Mouse (Mus musculus): ENCODE data around the gene Gm20695.

DNA sequence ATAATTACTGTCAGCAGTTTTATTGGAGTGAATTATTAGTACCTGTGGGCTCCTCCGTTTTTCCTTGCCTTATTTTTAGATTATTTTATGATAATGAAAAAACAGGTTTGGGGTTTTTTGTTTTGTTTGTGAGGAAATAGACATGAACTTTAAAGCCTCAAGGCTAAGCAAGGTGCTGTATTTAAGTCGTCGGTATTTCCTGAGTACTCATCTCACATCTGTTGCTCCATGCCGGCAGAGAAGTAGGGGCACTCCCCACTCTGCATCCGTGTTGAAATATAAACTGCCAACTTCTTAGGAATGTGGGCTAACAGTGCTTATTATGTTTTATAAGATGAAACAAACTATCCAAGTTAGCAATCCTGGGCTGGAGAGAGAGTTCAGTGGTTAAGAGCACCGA lies 11.6 kb downstream of the Gm20695 start:
- TF ChIP-seq POLR2A (IDR thresholded peaks at IDR 0.05; ENCODE audit: low read depth, low read length), result no peak
- TF ChIP-seq CTCF (IDR thresholded peaks at IDR 0.05; ENCODE audit: extremely low read depth, insufficient read length, insufficient replicate concordance, low read depth, low read length), result no peak
